Mouse (Mus musculus) urinary bladder, postnatal 36 days (tissue): ENCODE data around the gene Dhrs2.

Experiments used
- DNase-seq, 2 experiments: peaks; one replicate each; pipeline ENCODE4 v3.0.0; 2022; ENCODE audit warnings: low spot score in 2 of 2, mixed read lengths in 1 of 2

Gene Dhrs2

GRCm38 (mm10) chr14:55221707-55222106 lies at the start of gene Dhrs2:
Gene Dhrs2, plus strand, starts transcription at chr14:55222007.
- DNase-seq: no peak

GRCm38 (mm10) chr14:55174164-55174563 lies 47.6 kb upstream of the Dhrs2 start:
- DNase-seq: no peak

- DNase-seq: peak; percentile 26 to 47
These were observed 44.5 kb upstream of the Dhrs2 start for GRCm38 (mm10) chr14:55177274-55177673.

- no peak for DNase-seq
These were observed 40.9 kb upstream of the Dhrs2 start for GRCm38 (mm10) chr14:55180951-55181350.

GRCm38 (mm10) chr14:55183231-55183630 lies 38.6 kb upstream of the Dhrs2 start:
- DNase-seq: no peak

GRCm38 (mm10) chr14:55184640-55185145 lies 37.1 kb upstream of the Dhrs2 start:
- no peak for DNase-seq

GRCm38 (mm10) chr14:55188491-55188890 lies 33.3 kb upstream of the Dhrs2 start:
- no peak for DNase-seq

- DNase-seq: no peak
These were observed 32.4 kb upstream of the Dhrs2 start for GRCm38 (mm10) chr14:55189351-55189769.

- no peak for DNase-seq
These were observed 28.5 kb upstream of the Dhrs2 start for GRCm38 (mm10) chr14:55193354-55193753.

GRCm38 (mm10) chr14:55193876-55194635 lies 27.8 kb upstream of the Dhrs2 start:
- DNase-seq: peak in 1 of 2 experiments; percentile 14

- no peak for DNase-seq
These were observed 27.0 kb upstream of the Dhrs2 start for GRCm38 (mm10) chr14:55194786-55195185.

- DNase-seq: no peak
These were observed 24.7 kb upstream of the Dhrs2 start for GRCm38 (mm10) chr14:55197121-55197520.

- no peak for DNase-seq
These were observed 23.6 kb upstream of the Dhrs2 start for GRCm38 (mm10) chr14:55198187-55198586.

- DNase-seq: no peak
These were observed 17.3 kb upstream of the Dhrs2 start for GRCm38 (mm10) chr14:55204544-55204943.

- DNase-seq: no peak
These were observed 16.6 kb upstream of the Dhrs2 start for GRCm38 (mm10) chr14:55205045-55205750.

GRCm38 (mm10) chr14:55208306-55208705 lies 13.5 kb upstream of the Dhrs2 start:
- no peak for DNase-seq

GRCm38 (mm10) chr14:55213621-55214020 lies 8.2 kb upstream of the Dhrs2 start:
- no peak for DNase-seq

- no peak for DNase-seq
These were observed 7.3 kb upstream of the Dhrs2 start for GRCm38 (mm10) chr14:55214507-55214906.

- DNase-seq: no peak
These were observed 1.4 kb downstream of the Dhrs2 start for GRCm38 (mm10) chr14:55223172-55223571.

GRCm38 (mm10) chr14:55234639-55235038 lies 12.8 kb downstream of the Dhrs2 start:
- no peak for DNase-seq

GRCm38 (mm10) chr14:55236685-55237084 lies 14.9 kb downstream of the Dhrs2 start:
- no peak for DNase-seq

- no peak for DNase-seq
These were observed 20.9 kb downstream of the Dhrs2 start for GRCm38 (mm10) chr14:55242664-55243063.

GRCm38 (mm10) chr14:55247181-55247580 lies 25.4 kb downstream of the Dhrs2 start:
- DNase-seq: no peak
